Mouse (Mus musculus) CH12.LX (cell line): ENCODE measurements at regions not wholly inside any gene's neighbourhood (a gene's known extent, or its start where the extent isn't known, plus 50 kb on each side); places are given as distances from the start of the nearest gene placed in this dataset.

Experiments
- CHD2 ChIP-seq: IDR thresholded peaks from 2 replicates; pipeline ENCODE4 v1.6.1; 2011; ENCODE audit warnings: low read length, improper control_type of control experiment
- CTCF ChIP-seq, 2 experiments: IDR thresholded peaks in 1 of 2; conservative IDR thresholded peaks in 1 of 2; 2 replicates each; pipeline ENCODE4 v1.5.1; 2011 to 2012; ENCODE audit warnings: low read depth in 2 of 2, low read length in 2 of 2, improper control_type of control experiment in 1 of 2, inconsistent platforms in 1 of 2, mild to moderate bottlenecking in 1 of 2, moderate library complexity in 1 of 2
- ETS1 ChIP-seq: conservative IDR thresholded peaks from 2 replicates; pipeline ENCODE4 v1.6.1; 2012; ENCODE audit warnings: low read depth, mild to moderate bottlenecking, inconsistent platforms, low read length, improper control_type of control experiment, moderate library complexity
- GABPA ChIP-seq: IDR thresholded peaks from 2 replicates; pipeline ENCODE4 v1.6.1; 2012; ENCODE audit warnings: low read depth, low read length, improper control_type of control experiment, inconsistent platforms; ENCODE audit not compliant: insufficient replicate concordance
- POLR2A ChIP-seq: IDR thresholded peaks from 2 replicates; pipeline ENCODE4 v1.6.1; 2011; ENCODE audit warnings: low read depth, mild to moderate bottlenecking, improper control_type of control experiment, low read length
- SMC3 ChIP-seq: IDR thresholded peaks from 2 replicates; pipeline ENCODE4 v1.6.1; 2011; ENCODE audit warnings: low read depth, low read length, improper control_type of control experiment
- TBP ChIP-seq: conservative IDR thresholded peaks from 2 replicates; pipeline ENCODE4 v1.6.1; 2011; ENCODE audit warnings: low read depth, low read length, improper control_type of control experiment

DNA sequence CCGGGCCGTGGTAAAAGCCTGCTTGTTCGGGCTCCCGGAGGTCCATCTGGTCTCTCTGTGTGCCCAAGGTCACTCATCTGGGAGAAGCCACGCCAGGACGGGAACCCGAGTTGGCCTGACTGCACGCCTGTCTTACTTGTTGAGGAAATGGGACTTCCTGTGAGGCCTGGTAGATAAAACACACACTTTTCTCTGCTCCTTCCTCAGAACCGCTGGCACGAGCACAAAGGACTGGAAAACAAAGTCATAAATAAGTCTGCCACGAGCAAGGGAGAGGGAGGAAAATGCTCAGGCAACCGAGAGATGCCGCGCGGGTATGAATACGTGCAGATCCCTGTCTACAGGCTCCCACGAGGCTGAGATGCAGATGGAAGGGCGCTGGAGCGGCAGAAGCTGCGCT, 131.6 kb downstream of the Rybp start:
- TF ChIP-seq SMC3 (no peak), TBP (no peak), GABPA (no peak), ETS1 (no peak), CTCF (conservative IDR thresholded peaks at IDR 0.05 in 1 of 2, IDR thresholded peaks at IDR 0.05 in 1 of 2; ENCODE audit: low read depth in 2 of 2, low read length in 2 of 2) (no peak), POLR2A (no peak), CHD2 (no peak)
